Mouse (Mus musculus): ENCODE data around the gene St6galnac5.

- no peak for TF ChIP-seq CTCF (conservative IDR thresholded peaks at IDR 0.05; ENCODE audit: insufficient read depth, insufficient read length, low read depth, low read length)
- no peak for TF ChIP-seq POLR2A (IDR thresholded peaks at IDR 0.05; ENCODE audit: low read depth, low read length)
Observed at GRCm38 (mm10) chr3:152874431-152875355, 107.4 kb downstream of the St6galnac5 start.
